Mouse (Mus musculus): ENCODE results near the gene Auts2. TPM values are rescaled to one million over a fixed set of nuclear protein-coding genes. Genes with fewer than 3 reads are reported as not detected.

Gene Auts2
- polyA plus RNA-seq, 1 experiment from 2014 or later: 1.6 TPM

DNA sequence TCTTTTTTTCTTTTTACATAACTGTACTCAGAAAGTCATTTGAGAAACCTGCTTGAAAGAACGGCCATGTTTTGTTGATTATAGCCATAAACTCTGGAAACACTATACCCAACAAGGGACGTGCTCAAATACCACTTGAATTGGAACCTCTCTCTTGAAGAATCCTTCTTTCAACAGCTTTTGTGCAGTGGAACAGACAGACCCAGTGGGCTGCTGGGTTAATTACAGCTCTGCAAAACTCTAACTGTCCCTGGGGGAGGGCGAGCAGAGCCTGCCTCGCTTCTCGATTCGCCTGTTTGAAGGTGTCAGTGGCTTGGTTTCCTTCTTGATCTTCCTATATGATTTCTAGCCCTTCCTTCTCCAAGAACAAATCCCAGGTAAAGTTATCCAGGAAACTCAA lies 805.7 kb downstream of the Auts2 start:
- whole genome bisulfite sequencing (ENCODE audit: insufficient replicate concordance): 69% methylated on average over 6 of the region's 6 CpGs
- H3K9me3 ChIP-seq (replicated peaks): no peaks in the 10 kb centered on the region
- H3K4me3 ChIP-seq (replicated peaks): no peak overlapping the region
- no peaks in the 10 kb centered on the region for H3K4me1 ChIP-seq (replicated peaks)
- no peak for ATAC-seq (ENCODE audit: insufficient read depth)
- no peak overlapping the region for H3K9ac ChIP-seq
- H3K27me3 ChIP-seq: no peaks in the 10 kb centered on the region
- H3K36me3 ChIP-seq (replicated peaks): no peaks in the 10 kb centered on the region
- no peak overlapping the region for H3K4me2 ChIP-seq
- no peak overlapping the region for H3K27ac ChIP-seq (replicated peaks)

DNA sequence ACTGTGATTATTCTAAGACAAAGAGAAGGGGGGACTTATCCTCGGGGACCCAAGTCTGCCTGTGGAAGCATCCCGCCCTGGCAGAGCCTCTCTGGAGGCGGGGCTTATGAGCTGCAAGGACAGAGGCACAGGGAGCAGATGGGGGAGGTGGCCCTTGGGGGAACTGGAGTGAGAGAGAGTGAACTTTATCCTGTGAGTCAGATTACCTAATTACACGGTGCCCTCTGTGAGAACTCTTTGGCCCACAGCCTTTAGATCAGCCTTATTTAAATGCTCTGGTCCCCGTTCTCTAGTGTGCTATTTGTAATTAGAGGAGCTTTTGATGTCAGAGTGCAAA lies 809.9 kb downstream of the Auts2 start:
- no peaks in the 10 kb centered on the region for H3K4me1 ChIP-seq (replicated peaks)
- H3K9ac ChIP-seq: no peak overlapping the region
- H3K9me3 ChIP-seq (replicated peaks): no peaks in the 10 kb centered on the region
- H3K27me3 ChIP-seq: no peaks in the 10 kb centered on the region
- H3K4me3 ChIP-seq (replicated peaks): no peak overlapping the region
- no peak overlapping the region for H3K4me2 ChIP-seq
- WGBS (ENCODE audit: insufficient replicate concordance): 25% methylated on average over 5 of the region's 5 CpGs
- no peaks in the 10 kb centered on the region for H3K36me3 ChIP-seq (replicated peaks)
- H3K27ac ChIP-seq (replicated peaks): no peak overlapping the region
- peak; percentile 66 for ATAC-seq (ENCODE audit: insufficient read depth)

DNA sequence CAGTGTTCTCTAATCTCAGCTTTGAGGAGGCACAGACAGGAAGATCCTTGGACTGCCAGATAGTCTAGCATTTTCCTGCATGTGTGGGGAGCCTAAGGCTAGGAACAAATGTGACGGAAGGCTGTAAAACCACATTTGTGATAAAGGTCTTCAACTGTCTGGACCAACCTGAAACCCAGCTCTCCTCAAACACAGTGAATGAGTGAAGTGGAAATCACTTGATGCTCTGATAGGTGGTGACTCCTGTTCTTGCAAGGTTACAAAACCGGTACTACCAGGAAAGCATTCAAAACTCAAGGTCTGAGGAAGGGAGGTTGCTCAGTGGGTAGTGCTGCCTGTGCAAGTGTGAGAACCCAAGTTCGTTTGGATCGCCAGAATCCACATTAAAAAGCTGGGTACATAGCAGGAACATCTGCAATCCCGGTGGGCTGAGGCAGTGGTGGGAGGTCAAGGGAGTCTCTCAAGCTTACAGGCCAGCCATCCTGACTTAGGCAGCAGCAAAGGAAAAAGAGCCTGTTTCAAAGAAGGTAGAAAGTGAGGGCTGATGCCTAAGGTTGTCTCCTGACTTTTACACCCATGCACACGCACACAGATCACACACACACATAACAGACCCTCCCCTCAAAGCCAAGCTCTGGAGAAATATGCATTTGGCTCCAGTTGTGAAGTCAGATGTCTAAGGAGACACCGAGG lies 810.4 kb downstream of the Auts2 start:
- Histone ChIP-seq H3K4me1 (replicated peaks) (no peaks in the 10 kb centered on the region), H3K27ac (replicated peaks) (no peak overlapping the region), H3K4me3 (replicated peaks) (no peak overlapping the region), H3K9ac (no peak overlapping the region), H3K36me3 (replicated peaks) (no peaks in the 10 kb centered on the region), H3K4me2 (no peak overlapping the region), H3K9me3 (replicated peaks) (no peaks in the 10 kb centered on the region), H3K27me3 (no peaks in the 10 kb centered on the region)
- WGBS (ENCODE audit: insufficient replicate concordance): 29% methylated on average over 7 of the region's 7 CpGs
- no peak for ATAC-seq (ENCODE audit: insufficient read depth)

DNA sequence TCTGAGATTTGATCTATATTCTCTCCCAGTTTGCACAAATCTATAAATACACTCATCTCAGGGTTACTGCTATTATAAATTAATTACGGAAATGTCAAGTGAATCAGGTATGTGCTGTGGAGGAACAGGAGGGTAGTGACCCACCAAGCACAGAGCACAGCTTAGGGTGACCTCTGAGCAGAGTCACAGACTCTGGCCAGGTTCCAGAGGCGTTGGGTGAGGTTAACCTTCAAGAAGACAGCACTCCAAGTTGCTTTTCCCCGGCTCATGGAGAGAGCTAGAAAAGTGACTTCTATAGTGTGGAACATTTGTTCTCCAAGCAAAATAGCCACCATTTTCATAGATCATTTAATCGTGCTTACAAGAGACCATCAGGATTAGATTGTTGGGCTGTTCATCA lies 813.7 kb downstream of the Auts2 start:
- no peak overlapping the region for H3K4me2 ChIP-seq
- H3K9me3 ChIP-seq (replicated peaks): no peaks in the 10 kb centered on the region
- no peaks in the 10 kb centered on the region for H3K27me3 ChIP-seq
- no peaks in the 10 kb centered on the region for H3K4me1 ChIP-seq (replicated peaks)
- H3K9ac ChIP-seq: no peak overlapping the region
- no peaks in the 10 kb centered on the region for H3K36me3 ChIP-seq (replicated peaks)
- no peak overlapping the region for H3K27ac ChIP-seq (replicated peaks)
- no peak for ATAC-seq (ENCODE audit: insufficient read depth)
- WGBS (ENCODE audit: insufficient replicate concordance): 54% methylated on average over 4 of the region's 4 CpGs
- H3K4me3 ChIP-seq (replicated peaks): no peak overlapping the region

DNA sequence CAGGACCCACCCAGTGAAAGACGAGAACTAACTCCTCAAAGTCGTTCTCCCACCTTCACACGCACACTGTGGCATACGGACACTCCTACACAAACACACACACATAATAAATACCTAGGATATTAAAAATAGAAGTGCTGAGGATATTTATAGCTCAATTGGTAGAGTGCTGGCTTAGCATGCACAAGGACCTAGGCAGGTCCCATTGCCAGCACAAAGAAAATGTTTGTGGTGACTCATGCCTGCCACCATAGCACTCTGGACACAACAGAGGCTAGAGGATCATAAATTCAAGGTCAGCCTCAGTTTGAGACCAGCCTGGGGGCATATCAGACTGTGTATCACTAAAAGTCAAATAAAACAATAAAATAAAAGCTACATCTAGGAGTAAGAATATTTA lies 815.2 kb downstream of the Auts2 start:
- no peak overlapping the region for H3K27ac ChIP-seq (replicated peaks)
- no peak for ATAC-seq (ENCODE audit: insufficient read depth)
- no peaks in the 10 kb centered on the region for H3K9me3 ChIP-seq (replicated peaks)

DNA sequence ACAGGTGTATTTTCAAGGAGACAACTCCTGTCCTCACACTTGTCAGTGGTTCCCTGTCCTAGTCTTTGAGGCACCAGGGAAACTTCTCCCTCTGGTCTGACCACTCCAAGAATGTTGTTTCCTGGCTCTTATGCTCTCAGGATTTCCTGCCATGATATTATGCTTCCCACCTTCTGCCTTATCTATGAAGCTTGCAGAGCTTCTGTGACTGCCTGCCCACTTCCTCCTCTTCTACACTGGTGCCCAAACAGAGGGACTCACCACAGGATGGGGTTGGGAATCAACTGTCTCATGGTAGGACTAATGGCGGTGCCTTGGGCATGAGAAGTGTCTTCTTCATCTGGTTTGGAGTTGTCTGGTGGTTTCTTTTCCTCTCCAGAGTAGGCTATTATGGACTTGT lies 818.6 kb downstream of the Auts2 start:
- H3K4me1 ChIP-seq (replicated peaks): no peaks in the 10 kb centered on the region
- no peak overlapping the region for H3K27ac ChIP-seq (replicated peaks)
- H3K9ac ChIP-seq: no peak overlapping the region
- 42% methylated on average over 1 of the region's 1 CpGs for WGBS (ENCODE audit: insufficient replicate concordance)
- H3K9me3 ChIP-seq (replicated peaks): no peaks in the 10 kb centered on the region
- no peaks in the 10 kb centered on the region for H3K36me3 ChIP-seq (replicated peaks)
- ATAC-seq (ENCODE audit: insufficient read depth): no peak
- H3K4me3 ChIP-seq (replicated peaks): no peak overlapping the region
- H3K27me3 ChIP-seq: no peaks in the 10 kb centered on the region
- H3K4me2 ChIP-seq: no peak overlapping the region

More for the DNA sequence above, 815.2 kb downstream of the Auts2 start:
- no peak overlapping the region for H3K4me3 ChIP-seq (replicated peaks)
- H3K27me3 ChIP-seq: no peaks in the 10 kb centered on the region
- 57% methylated on average over 4 of the region's 4 CpGs for WGBS (ENCODE audit: insufficient replicate concordance)
- H3K36me3 ChIP-seq (replicated peaks): no peaks in the 10 kb centered on the region
- no peak overlapping the region for H3K4me2 ChIP-seq
- H3K4me1 ChIP-seq (replicated peaks): no peaks in the 10 kb centered on the region
- H3K9ac ChIP-seq: no peak overlapping the region

DNA sequence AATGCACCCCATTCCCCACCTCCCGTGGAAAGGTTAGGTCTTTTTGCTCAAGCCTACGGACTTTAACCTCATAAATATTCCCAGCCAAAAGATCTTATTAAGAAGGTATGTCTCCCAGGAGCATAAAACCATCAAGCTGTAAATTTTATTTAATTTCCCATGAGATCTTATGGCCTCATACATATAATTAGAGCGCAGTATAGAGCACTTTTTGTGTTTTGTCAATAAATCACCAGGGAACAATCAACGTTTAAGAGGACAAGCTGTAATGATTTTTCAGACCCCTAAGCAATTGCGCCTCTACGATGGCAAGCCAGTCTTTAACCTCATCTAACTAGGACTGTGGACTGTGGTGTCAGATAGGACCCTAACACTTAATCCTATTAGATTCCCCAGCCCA lies 820.4 kb downstream of the Auts2 start:
- 68% methylated on average over 6 of the region's 6 CpGs for WGBS (ENCODE audit: insufficient replicate concordance)
- Histone ChIP-seq H3K27ac (replicated peaks) (no peak overlapping the region), H3K4me3 (replicated peaks) (no peak overlapping the region), H3K4me1 (replicated peaks) (no peaks in the 10 kb centered on the region), H3K36me3 (replicated peaks) (no peaks in the 10 kb centered on the region), H3K9ac (no peak overlapping the region), H3K4me2 (no peak overlapping the region), H3K27me3 (no peaks in the 10 kb centered on the region), H3K9me3 (replicated peaks) (no peaks in the 10 kb centered on the region)
- ATAC-seq (ENCODE audit: insufficient read depth): no peak

DNA sequence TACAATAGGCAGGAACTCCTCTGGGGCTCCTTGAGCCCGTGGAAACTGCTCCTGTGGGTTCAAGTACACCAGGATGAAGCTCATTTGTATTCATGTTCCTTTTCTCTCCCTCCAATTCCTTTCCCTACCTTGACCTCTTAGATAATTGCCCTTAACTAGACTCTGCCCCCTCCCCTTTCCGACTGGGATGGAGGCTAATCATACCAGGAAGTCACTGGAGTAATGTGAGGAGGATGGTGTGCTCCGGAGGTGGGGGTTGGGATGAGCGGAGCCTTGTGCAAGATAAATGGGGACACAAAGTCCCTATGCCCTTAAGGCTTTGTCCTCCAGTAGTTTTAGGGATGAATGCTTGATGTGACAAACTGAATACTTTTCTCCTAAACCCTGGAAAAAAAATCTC lies 820.8 kb downstream of the Auts2 start:
- H3K36me3 ChIP-seq (replicated peaks): no peaks in the 10 kb centered on the region

DNA sequence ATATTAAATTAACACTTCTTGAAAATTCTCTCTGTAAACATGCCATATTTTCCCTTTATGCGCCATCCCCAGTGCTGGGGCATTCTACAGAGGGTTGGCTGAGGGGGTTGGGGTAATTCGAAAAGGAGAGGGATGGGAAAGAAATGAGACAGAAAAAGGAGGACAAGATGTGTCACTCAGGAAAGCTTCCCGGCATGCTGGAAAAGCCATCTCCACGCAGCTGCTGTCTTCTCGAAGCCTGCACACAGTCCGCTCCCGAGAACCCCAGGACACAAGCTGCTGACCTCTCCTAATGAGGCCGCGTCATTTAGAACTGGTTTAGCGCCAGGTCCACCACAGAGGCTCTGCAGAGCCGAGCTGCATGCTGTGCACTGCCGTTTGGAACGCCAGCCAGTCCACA lies 825.1 kb downstream of the Auts2 start:
- ATAC-seq (ENCODE audit: insufficient read depth): no peak
- WGBS (ENCODE audit: insufficient replicate concordance): 78% methylated on average over 13 of the region's 13 CpGs

More for the DNA sequence above, 820.8 kb downstream of the Auts2 start:
- Histone ChIP-seq H3K4me2 (no peak overlapping the region), H3K4me1 (replicated peaks) (no peaks in the 10 kb centered on the region), H3K27ac (replicated peaks) (no peak overlapping the region), H3K9me3 (replicated peaks) (no peaks in the 10 kb centered on the region), H3K4me3 (replicated peaks) (no peak overlapping the region), H3K9ac (no peak overlapping the region), H3K27me3 (no peaks in the 10 kb centered on the region)
- 40% methylated on average over 4 of the region's 4 CpGs for WGBS (ENCODE audit: insufficient replicate concordance)
- ATAC-seq (ENCODE audit: insufficient read depth): no peak; the same call in 1 of the 2 replicates

DNA sequence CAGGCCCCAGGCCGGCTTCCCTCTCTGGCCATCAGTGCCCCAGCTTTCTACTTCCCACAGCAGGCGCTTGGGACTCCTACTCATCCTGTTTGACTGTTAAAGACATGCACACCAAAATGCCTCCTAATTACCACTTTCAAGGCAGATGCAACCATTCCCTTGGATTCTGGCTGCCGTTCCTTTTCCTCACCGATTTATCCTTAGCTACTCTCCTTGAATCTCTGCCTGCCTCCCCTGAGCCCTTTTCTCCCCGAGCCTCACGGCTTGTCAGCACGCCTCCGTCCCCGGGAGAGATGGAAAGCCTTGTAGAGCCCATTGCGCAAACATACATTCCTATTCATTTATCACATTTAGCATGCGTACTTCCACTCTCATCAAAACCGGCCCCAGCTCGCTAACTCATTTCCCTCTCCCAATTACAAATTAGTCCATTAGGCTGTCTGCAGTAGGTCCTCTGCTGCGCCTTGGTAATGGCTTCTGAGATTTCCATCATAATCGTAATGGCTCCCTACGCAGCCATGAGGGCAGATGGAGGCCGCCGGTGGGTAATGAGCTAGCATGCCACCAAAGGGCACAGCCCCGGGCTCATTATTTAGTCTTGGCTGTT lies 825.7 kb downstream of the Auts2 start:
- H3K27me3 ChIP-seq: no peaks in the 10 kb centered on the region
- no peaks in the 10 kb centered on the region for H3K4me1 ChIP-seq (replicated peaks)
- H3K27ac ChIP-seq (replicated peaks): no peak overlapping the region
- no peak for ATAC-seq (ENCODE audit: insufficient read depth)
- no peak overlapping the region for H3K4me3 ChIP-seq (replicated peaks)
- H3K36me3 ChIP-seq (replicated peaks): no peaks in the 10 kb centered on the region
- 76% methylated on average over 19 of the region's 19 CpGs for WGBS (ENCODE audit: insufficient replicate concordance)
- no peaks in the 10 kb centered on the region for H3K9me3 ChIP-seq (replicated peaks)
- H3K9ac ChIP-seq: no peak overlapping the region
- no peak overlapping the region for H3K4me2 ChIP-seq

More for the DNA sequence above, 825.1 kb downstream of the Auts2 start:
- H3K4me1 ChIP-seq (replicated peaks): no peaks in the 10 kb centered on the region
- no peaks in the 10 kb centered on the region for H3K9me3 ChIP-seq (replicated peaks)
- H3K27ac ChIP-seq (replicated peaks): no peak overlapping the region
- H3K9ac ChIP-seq: no peak overlapping the region
- H3K4me2 ChIP-seq: no peak overlapping the region
- H3K4me3 ChIP-seq (replicated peaks): no peak overlapping the region
- H3K27me3 ChIP-seq: no peaks in the 10 kb centered on the region
- no peaks in the 10 kb centered on the region for H3K36me3 ChIP-seq (replicated peaks)

DNA sequence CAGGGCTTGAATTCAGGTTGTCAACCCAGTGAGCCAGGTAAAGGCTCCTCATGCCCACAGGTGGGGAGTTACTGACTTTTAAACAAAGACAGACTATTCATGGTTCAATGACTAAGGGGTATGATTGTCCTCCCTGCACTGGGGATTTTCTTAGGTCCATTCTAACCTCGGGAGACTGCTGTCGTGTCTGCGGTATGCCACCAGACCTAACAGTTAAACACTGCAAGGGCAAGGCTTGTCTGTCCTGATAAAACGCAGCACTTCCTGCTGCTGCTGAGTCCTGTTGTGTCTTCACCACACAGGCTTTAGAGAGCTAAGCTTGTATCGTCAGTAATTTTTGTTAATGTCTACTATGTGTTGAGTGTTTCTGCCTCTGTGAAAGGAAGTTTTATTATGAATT lies 828.2 kb downstream of the Auts2 start:
- Histone ChIP-seq H3K4me2 (no peak overlapping the region), H3K27ac (replicated peaks) (no peak overlapping the region), H3K9me3 (replicated peaks) (no peaks in the 10 kb centered on the region), H3K9ac (no peak overlapping the region), H3K4me1 (replicated peaks) (no peaks in the 10 kb centered on the region), H3K4me3 (replicated peaks) (no peak overlapping the region), H3K36me3 (replicated peaks) (no peaks in the 10 kb centered on the region), H3K27me3 (no peaks in the 10 kb centered on the region)
- no peak for ATAC-seq (ENCODE audit: insufficient read depth)
- WGBS (ENCODE audit: insufficient replicate concordance): 15% methylated on average over 5 of the region's 5 CpGs

DNA sequence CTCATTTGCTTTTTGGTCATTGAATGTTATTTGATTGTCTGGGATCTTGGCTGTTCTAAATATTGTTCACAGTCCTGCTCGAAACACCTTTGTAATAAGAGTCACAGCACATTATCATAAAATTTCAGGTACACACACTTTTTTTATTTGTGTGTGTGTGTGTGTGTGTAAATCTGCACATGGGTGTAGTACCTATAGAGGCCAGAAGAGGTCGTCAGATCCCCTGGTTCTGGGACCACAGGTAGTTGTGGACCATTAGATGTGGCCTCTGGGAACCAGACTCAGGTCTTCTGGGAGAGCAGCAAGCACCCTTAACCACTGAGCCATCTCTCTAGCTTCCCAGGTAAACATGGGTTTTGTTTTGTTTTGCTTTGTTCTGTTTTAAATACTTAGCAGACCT lies 830.7 kb downstream of the Auts2 start:
- H3K4me1 ChIP-seq (replicated peaks): no peaks in the 10 kb centered on the region
- no peak overlapping the region for H3K27ac ChIP-seq (replicated peaks)
- WGBS (ENCODE audit: insufficient replicate concordance): 49% methylated on average over 2 of the region's 2 CpGs
- H3K36me3 ChIP-seq (replicated peaks): no peaks in the 10 kb centered on the region
- H3K9me3 ChIP-seq (replicated peaks): no peaks in the 10 kb centered on the region
- H3K4me2 ChIP-seq: no peak overlapping the region
- H3K4me3 ChIP-seq (replicated peaks): no peak overlapping the region
- no peak overlapping the region for H3K9ac ChIP-seq
- H3K27me3 ChIP-seq: no peaks in the 10 kb centered on the region
- ATAC-seq (ENCODE audit: insufficient read depth): no peak

Measured in liver, embryonic 15.5 days (tissue).